Mouse (Mus musculus) spleen, adult 18-20 months (tissue): ENCODE measurements around the gene Madcam1.
A peak's percentile ranks its signal among the peaks of the same experiment; 100 is the strongest.

ENCODE experiments used
- DNase-seq, 2 experiments: peaks; one replicate each; pipeline ENCODE4 v3.0.0; 2022; ENCODE audit warnings: mixed read lengths in 2 of 2

The Madcam1 gene

GRCm38 (mm10) chr10:79664131-79664665 lies at the start of gene Madcam1:
Gene Madcam1, plus strand, starts transcription at chr10:79664559.
- DNase-seq, result peak; percentile 39 to 75

GRCm38 (mm10) chr10:79615860-79616259 lies 48.5 kb upstream of the Madcam1 start:
- no peak for DNase-seq

- no peak for DNase-seq
Observed at GRCm38 (mm10) chr10:79616376-79616775, 48.0 kb upstream of the Madcam1 start.

- no peak for DNase-seq
Observed at GRCm38 (mm10) chr10:79623950-79624349, 40.4 kb upstream of the Madcam1 start.

GRCm38 (mm10) chr10:79625398-79625797 lies 39.0 kb upstream of the Madcam1 start:
- DNase-seq, result no peak

GRCm38 (mm10) chr10:79626156-79626555 lies 38.2 kb upstream of the Madcam1 start:
- no peak for DNase-seq

- no peak for DNase-seq
Observed at GRCm38 (mm10) chr10:79628377-79628776, 36.0 kb upstream of the Madcam1 start.

- no peak for DNase-seq
Observed at GRCm38 (mm10) chr10:79631432-79631831, 32.9 kb upstream of the Madcam1 start.

- no peak for DNase-seq
Observed at GRCm38 (mm10) chr10:79633006-79633777, 31.2 kb upstream of the Madcam1 start.

GRCm38 (mm10) chr10:79636287-79636686 lies 28.1 kb upstream of the Madcam1 start:
- no peak for DNase-seq

GRCm38 (mm10) chr10:79637128-79638110 lies 26.9 kb upstream of the Madcam1 start, which contains the start of gene Shc2:
Gene Shc2, minus strand, starts transcription at chr10:79637918.
- no peak for DNase-seq

GRCm38 (mm10) chr10:79638486-79639204 lies 25.7 kb upstream of the Madcam1 start:
- DNase-seq, result no peak

- no peak for DNase-seq
Observed at GRCm38 (mm10) chr10:79645711-79646110, 18.6 kb upstream of the Madcam1 start, which contains the start of gene Odf3l2. Gene Odf3l2, minus strand, starts transcription at chr10:79645738.

- peak in 1 of 2 experiments; percentile 60 for DNase-seq
Observed at GRCm38 (mm10) chr10:79649070-79649751, 15.1 kb upstream of the Madcam1 start.

GRCm38 (mm10) chr10:79652789-79653188 lies 11.6 kb upstream of the Madcam1 start:
- DNase-seq, result no peak

GRCm38 (mm10) chr10:79654946-79655395 lies 9.4 kb upstream of the Madcam1 start:
- DNase-seq, result no peak

- DNase-seq, result no peak
Observed at GRCm38 (mm10) chr10:79658829-79659228, 5.5 kb upstream of the Madcam1 start.

- DNase-seq, result no peak
Observed at GRCm38 (mm10) chr10:79660298-79660697, 4.1 kb upstream of the Madcam1 start.

- no peak for DNase-seq
Observed at GRCm38 (mm10) chr10:79661861-79662260, 2.5 kb upstream of the Madcam1 start.

GRCm38 (mm10) chr10:79665051-79665450 lies 692 bp downstream of the Madcam1 start:
- DNase-seq, result no peak

GRCm38 (mm10) chr10:79666493-79666892 lies 2.1 kb downstream of the Madcam1 start:
- no peak for DNase-seq

GRCm38 (mm10) chr10:79668076-79668475 lies 3.7 kb downstream of the Madcam1 start:
- DNase-seq, result no peak
